Mouse (Mus musculus): ENCODE measurements around the gene Mettl7a3. TPM values are rescaled to one million over a fixed set of nuclear protein-coding genes. Genes with fewer than 3 reads are reported as not detected.
"Not testable (repeated sequence)": the region's sequence is repeated elsewhere in the genome, so short reads cannot be mapped to it uniquely, and the experiment has no call there.

The Mettl7a3 gene
- polyA plus RNA-seq, 1 experiment: not detected

GRCm38 (mm10) chr15:100301556-100301955 lies 33.2 kb upstream of the Mettl7a3 start:
- Histone ChIP-seq H3K36me3 (ENCODE audit: control insufficient read depth, insufficient read depth) (no peaks in the 10 kb centered on the region), H3ac (ENCODE audit: control insufficient read depth, insufficient read length, low read depth) (no peak overlapping the region), H3K27me3 (ENCODE audit: control insufficient read depth, insufficient read depth, insufficient read length) (no peaks in the 10 kb centered on the region), H3K79me3 (ENCODE audit: low read depth) (no peaks in the 10 kb centered on the region), H3K4me3 (ENCODE audit: insufficient read depth, poor library complexity, severe bottlenecking) (no peak overlapping the region), H3K79me2 (ENCODE audit: control insufficient read depth, insufficient read depth) (no peaks in the 10 kb centered on the region)
- TF ChIP-seq MYOG (IDR thresholded peaks at IDR 0.05; ENCODE audit: control insufficient read depth, extremely low read depth, insufficient read length): no peak
- TF ChIP-seq USF1 (IDR thresholded peaks at IDR 0.05; ENCODE audit: low read depth): no peak
- no peak for TF ChIP-seq MYOD1 (IDR thresholded peaks at IDR 0.05; ENCODE audit: control insufficient read depth, insufficient read length, low read depth)
- TF ChIP-seq FOSL1 (IDR thresholded peaks at IDR 0.05; ENCODE audit: insufficient read depth, low read length, poor library complexity, severe bottlenecking): no peak
- TF ChIP-seq MAX (IDR thresholded peaks at IDR 0.05): no peak
- TF ChIP-seq CTCF (IDR thresholded peaks at IDR 0.05; ENCODE audit: control insufficient read depth, insufficient read depth, insufficient read length): no peak
- no peak for TF ChIP-seq CEBPB (IDR thresholded peaks at IDR 0.05; ENCODE audit: low read depth)

- Histone ChIP-seq H3K79me2 (ENCODE audit: control insufficient read depth, insufficient read depth) (no peaks in the 10 kb centered on the region), H3K27me3 (ENCODE audit: control insufficient read depth, insufficient read depth, insufficient read length) (no peaks in the 10 kb centered on the region), H3ac (ENCODE audit: control insufficient read depth, insufficient read length, low read depth) (no peak overlapping the region), H3K4me3 (ENCODE audit: insufficient read depth, poor library complexity, severe bottlenecking) (no peak overlapping the region), H3K79me3 (ENCODE audit: low read depth) (no peaks in the 10 kb centered on the region), H3K36me3 (ENCODE audit: control insufficient read depth, insufficient read depth) (no peaks in the 10 kb centered on the region)
- TF ChIP-seq CTCF (IDR thresholded peaks at IDR 0.05; ENCODE audit: control insufficient read depth, insufficient read depth, insufficient read length): no peak
- no peak for TF ChIP-seq MYOD1 (IDR thresholded peaks at IDR 0.05; ENCODE audit: control insufficient read depth, insufficient read length, low read depth)
- TF ChIP-seq MYOG (IDR thresholded peaks at IDR 0.05; ENCODE audit: control insufficient read depth, extremely low read depth, insufficient read length): no peak
- TF ChIP-seq MAX (IDR thresholded peaks at IDR 0.05): no peak
- no peak for TF ChIP-seq USF1 (IDR thresholded peaks at IDR 0.05; ENCODE audit: low read depth)
- no peak for TF ChIP-seq CEBPB (IDR thresholded peaks at IDR 0.05; ENCODE audit: low read depth)
- no peak for TF ChIP-seq FOSL1 (IDR thresholded peaks at IDR 0.05; ENCODE audit: insufficient read depth, low read length, poor library complexity, severe bottlenecking)
These were observed 31.2 kb upstream of the Mettl7a3 start for GRCm38 (mm10) chr15:100303428-100304018.

DNA sequence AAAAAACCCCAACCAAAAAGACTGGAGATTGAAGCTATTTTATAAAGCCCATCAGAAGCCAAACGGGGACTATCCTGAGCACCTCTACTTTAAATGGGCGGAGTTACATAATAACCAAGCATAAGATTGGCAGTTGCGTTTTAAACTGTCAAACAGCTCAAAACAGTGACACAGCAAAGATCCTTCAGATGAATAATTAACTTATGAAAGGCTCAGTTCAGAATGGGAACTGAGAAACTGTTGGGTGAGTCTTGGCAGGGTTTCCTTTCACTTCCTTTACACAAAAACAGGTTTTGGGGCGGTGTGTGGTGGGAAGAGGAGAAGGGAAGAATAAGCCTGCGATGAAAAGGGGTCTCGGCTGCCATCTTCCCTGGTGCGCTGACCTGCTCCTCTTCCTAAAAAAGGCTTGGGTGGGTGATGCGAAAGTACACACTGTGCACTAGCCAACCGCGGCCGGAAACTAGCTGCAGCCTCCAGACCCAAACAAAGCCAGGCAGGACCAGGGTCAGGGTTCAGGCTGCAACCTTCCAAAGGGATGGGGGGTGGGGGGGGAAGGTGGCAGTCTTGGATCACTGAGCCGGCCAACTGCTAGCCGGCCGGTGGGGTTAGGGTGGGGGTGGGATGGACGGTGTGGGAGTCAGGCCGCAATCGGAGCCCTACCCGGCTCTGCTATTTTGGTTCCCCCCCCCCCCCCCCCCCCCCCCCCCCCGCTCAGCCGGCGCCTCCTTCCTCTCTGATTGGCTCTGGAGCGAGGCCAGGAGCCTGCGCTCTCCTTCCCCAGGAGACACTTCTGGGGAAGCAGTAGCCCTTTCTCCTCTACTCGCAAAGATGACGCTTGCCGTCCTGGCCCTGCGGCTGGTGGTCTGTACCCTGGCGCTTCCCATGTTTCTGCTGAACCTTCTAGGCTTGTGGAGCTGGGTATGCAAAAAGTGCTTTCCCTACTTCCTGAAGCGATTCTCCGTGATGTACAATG lies 30.4 kb upstream of the Mettl7a3 start, which contains the start of gene Mettl7a1:
TSS of gene Mettl7a1 (plus strand) at position 122 of the 973 bp plus-strand sequence.
- Histone ChIP-seq H3K79me2 (ENCODE audit: control insufficient read depth, insufficient read depth) (no peaks in the 10 kb centered on the region), H3K36me3 (ENCODE audit: control insufficient read depth, insufficient read depth) (no peaks in the 10 kb centered on the region), H3K27me3 (ENCODE audit: control insufficient read depth, insufficient read depth, insufficient read length) (no peaks in the 10 kb centered on the region), H3K4me3 (ENCODE audit: insufficient read depth, poor library complexity, severe bottlenecking) (peak within 1 kb of the TSS; percentile 44), H3K79me3 (ENCODE audit: low read depth) (no peaks in the 10 kb centered on the region), H3ac (ENCODE audit: control insufficient read depth, insufficient read length, low read depth) (peak within 1 kb of the TSS; percentile 46)
- no peak for TF ChIP-seq USF1 (IDR thresholded peaks at IDR 0.05; ENCODE audit: low read depth)
- TF ChIP-seq CTCF (IDR thresholded peaks at IDR 0.05; ENCODE audit: control insufficient read depth, insufficient read depth, insufficient read length): no peak
- TF ChIP-seq FOSL1 (IDR thresholded peaks at IDR 0.05; ENCODE audit: insufficient read depth, low read length, poor library complexity, severe bottlenecking): no peak
- no peak for TF ChIP-seq MAX (IDR thresholded peaks at IDR 0.05)
- TF ChIP-seq MYOG (IDR thresholded peaks at IDR 0.05; ENCODE audit: control insufficient read depth, extremely low read depth, insufficient read length): no peak
- no peak for TF ChIP-seq CEBPB (IDR thresholded peaks at IDR 0.05; ENCODE audit: low read depth)
- TF ChIP-seq MYOD1 (IDR thresholded peaks at IDR 0.05; ENCODE audit: control insufficient read depth, insufficient read length, low read depth): no peak

GRCm38 (mm10) chr15:100306201-100306600 lies 28.5 kb upstream of the Mettl7a3 start:
- no peaks in the 10 kb centered on the region for H3K36me3 ChIP-seq (ENCODE audit: control insufficient read depth, insufficient read depth)
- no peaks in the 10 kb centered on the region for H3K27me3 ChIP-seq (ENCODE audit: control insufficient read depth, insufficient read depth, insufficient read length)
- H3ac ChIP-seq (ENCODE audit: control insufficient read depth, insufficient read length, low read depth): no peak overlapping the region
- no peaks in the 10 kb centered on the region for H3K79me3 ChIP-seq (ENCODE audit: low read depth)
- no peak for TF ChIP-seq FOSL1 (IDR thresholded peaks at IDR 0.05; ENCODE audit: insufficient read depth, low read length, poor library complexity, severe bottlenecking)
- TF ChIP-seq CEBPB (IDR thresholded peaks at IDR 0.05; ENCODE audit: low read depth): no peak
- TF ChIP-seq MAX (IDR thresholded peaks at IDR 0.05): no peak
- no peak for TF ChIP-seq USF1 (IDR thresholded peaks at IDR 0.05; ENCODE audit: low read depth)
- no peak for TF ChIP-seq MYOD1 (IDR thresholded peaks at IDR 0.05; ENCODE audit: control insufficient read depth, insufficient read length, low read depth)
- no peak for TF ChIP-seq CTCF (IDR thresholded peaks at IDR 0.05; ENCODE audit: control insufficient read depth, insufficient read depth, insufficient read length)
- TF ChIP-seq MYOG (IDR thresholded peaks at IDR 0.05; ENCODE audit: control insufficient read depth, extremely low read depth, insufficient read length): no peak
- no peak overlapping the region for H3K4me3 ChIP-seq (ENCODE audit: insufficient read depth, poor library complexity, severe bottlenecking)
- H3K79me2 ChIP-seq (ENCODE audit: control insufficient read depth, insufficient read depth): no peaks in the 10 kb centered on the region

GRCm38 (mm10) chr15:100307438-100308096 lies 27.2 kb upstream of the Mettl7a3 start:
- not testable (repeated sequence) for H3K79me2 ChIP-seq (ENCODE audit: control insufficient read depth, insufficient read depth); H3K4me3 ChIP-seq (ENCODE audit: insufficient read depth, poor library complexity, severe bottlenecking); H3K36me3 ChIP-seq (ENCODE audit: control insufficient read depth, insufficient read depth); H3K79me3 ChIP-seq (ENCODE audit: low read depth); H3ac ChIP-seq (ENCODE audit: control insufficient read depth, insufficient read length, low read depth); H3K27me3 ChIP-seq (ENCODE audit: control insufficient read depth, insufficient read depth, insufficient read length)
